Mouse (Mus musculus) mature B cell (primary cell): ENCODE measurements around the gene Gm3424.
"Not testable (repeated sequence)": the region's sequence is repeated elsewhere in the genome, so short reads cannot be mapped to it uniquely, and the experiment has no call there.

ENCODE experiments used
- in situ Hi-C: fragments of 300-500 bp; cut with MboI; formaldehyde crosslinking; loops from 2 replicates; pipeline ENCODE4 v1.14.3; 2019

The Gm3424 gene

DNA sequence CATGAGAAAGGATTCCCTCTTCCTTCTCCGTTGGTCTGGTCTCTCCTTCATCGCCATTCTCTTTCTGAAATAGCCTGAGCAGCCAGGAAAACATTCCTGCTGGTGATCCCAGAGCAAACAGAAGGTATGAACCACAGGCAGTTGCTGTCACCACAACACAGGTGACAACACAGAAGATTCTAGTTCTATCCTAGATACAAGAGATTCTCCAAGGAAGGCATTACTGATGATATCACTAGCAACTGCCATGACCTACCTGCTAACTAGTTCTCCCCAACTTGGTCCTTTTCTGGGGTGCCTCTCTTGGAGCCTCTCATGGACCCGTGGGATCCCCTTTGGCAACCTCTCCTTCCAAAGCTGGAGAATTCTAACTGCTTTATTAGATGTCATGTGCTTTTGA is at the start of gene Gm3424:
Gene Gm3424 (minus strand): TSS at position 101 of the 400 bp plus-strand sequence.
- in situ Hi-C loops, result not testable (repeated sequence)

DNA sequence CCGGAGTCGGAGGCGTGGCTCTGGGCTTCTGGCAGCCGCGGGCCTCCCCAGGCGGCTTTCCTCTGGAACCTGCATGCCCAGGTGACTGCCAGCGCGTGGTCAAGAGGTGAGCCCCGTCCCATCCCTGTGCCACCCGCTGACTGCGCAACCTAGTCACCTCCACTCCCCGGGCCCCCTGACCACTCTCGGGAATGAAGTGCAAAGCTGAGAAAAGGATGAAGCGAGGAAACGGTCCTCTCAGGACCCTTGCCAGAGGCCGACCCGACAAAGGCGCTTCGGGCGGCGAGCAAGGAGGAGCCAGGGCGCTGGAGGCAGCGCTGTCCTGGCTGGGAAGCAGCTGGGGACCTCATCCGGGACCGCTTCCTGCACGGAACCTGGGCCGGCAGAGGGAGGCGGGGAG is 49.7 kb upstream of the Gm3424 start:
- in situ Hi-C loops, result not testable (repeated sequence)

DNA sequence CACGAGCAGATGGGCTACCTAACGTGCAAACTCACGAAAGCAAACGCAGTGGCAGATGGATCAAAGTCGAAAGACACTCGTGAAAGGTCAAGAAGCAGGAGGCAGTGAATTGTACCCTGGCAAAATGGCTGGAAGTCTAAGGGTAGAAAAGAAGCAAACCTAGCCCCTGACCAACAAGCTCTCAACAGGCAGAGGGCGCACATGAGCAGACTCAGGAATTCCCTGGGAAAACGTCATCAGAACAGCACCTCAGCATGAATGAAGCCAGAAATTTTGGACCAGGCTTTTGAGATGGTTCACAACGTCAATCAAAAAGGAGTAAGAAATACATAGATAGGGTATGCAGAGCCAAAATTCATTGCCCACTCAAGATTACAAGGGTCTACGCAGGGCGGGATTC is 49.0 kb upstream of the Gm3424 start:
- in situ Hi-C loops, result not testable (repeated sequence)

DNA sequence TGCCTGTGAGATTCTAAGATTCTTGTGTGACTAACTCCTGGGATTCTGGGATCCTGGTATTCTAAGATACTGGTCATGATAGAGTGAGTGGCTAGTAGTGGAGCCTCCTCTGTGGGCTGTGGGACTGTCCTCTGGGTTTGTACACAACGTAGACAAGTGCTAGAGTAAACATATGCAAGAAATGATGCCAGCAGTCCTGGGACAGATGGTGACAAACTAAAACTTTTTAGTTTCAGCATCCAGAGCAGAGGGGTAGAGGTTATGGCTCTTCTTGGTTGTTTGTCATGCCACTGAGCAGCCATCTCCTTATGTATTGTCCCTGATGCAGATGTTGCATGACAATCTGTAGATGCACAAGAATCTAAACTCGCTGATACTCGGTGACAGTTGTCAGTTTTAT is 25.8 kb upstream of the Gm3424 start:
- in situ Hi-C loops, result not testable (repeated sequence)

DNA sequence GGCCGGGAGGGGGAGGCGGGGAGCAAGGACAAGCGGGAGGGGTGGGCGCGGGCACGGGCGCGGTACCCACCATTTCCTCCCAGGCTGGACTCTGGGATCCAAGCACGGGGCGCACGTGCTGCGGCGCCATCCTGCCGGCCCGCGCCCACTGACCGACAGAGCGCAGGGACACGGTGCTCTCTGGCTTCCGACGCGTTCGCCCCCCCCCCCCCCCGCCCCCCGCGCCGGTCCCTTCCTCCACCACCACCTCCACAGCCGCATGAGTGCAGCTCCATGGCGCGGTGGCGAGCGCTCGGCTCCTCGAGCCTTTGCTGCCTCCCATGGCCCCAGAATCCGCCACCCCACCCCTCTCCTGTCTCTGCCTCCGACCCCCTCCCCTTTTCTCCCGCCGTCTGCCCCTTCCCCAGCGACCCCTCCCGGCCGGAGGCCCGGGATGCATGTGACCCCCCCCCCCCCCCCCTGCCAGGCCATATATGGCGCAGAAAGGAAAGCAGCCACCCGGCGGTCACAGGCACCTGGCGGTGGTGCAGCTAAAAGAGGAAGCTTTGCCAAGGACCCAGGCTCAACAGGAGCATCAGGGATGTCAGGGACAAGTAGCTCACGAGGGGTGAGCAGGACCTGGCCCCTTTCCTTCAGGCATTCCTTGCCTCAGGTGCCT is 17.3 kb downstream of the Gm3424 start:
- in situ Hi-C loops, result not testable (repeated sequence)

DNA sequence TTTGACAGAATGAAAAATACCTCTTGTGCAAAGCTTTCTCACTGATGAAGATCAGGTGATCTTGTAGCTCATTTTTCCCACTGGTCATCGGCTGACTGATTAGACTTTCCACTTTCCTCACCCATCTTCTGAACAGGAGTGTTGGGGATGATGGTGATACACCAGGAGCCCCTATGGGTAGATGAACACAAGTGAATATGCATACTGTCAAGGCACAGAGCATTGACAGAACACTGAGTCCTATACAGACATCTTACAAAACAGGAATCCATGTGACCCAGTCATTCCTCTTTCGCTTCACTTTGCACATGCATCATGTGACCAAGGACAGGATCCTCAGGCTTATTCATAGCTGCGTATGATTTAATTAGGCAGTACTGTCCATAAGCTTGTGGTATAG is 22.2 kb downstream of the Gm3424 start, which contains the start of gene Gm3383:
Gene Gm3383 (minus strand): TSS at position 101 of the 400 bp plus-strand sequence.
- in situ Hi-C loops, result not testable (repeated sequence)
